Mouse (Mus musculus) midbrain, embryonic 11.5 days (tissue): ENCODE data around the gene Trpm8. TPM values are rescaled to one million over a fixed set of nuclear protein-coding genes. Genes with fewer than 3 reads are reported as not detected.
A peak's percentile ranks its signal among the peaks of the same experiment; 100 is the strongest.

Source experiments
- ATAC-seq: fragments of 200-750 bp; cut with Nextera tagmentation; 2 replicates; pipeline ENCODE4 v1.8.0; 2017; ENCODE audit warnings: moderate TSS enrichment, moderate library complexity; ENCODE audit not compliant: low FRiP score
- DNase-seq: peaks from one replicate; pipeline ENCODE4 v3.0.0; 2015; ENCODE audit warnings: low spot score; ENCODE audit errors: missing footprints
- H3K27ac ChIP-seq: fragments of 300-500 bp; sonication (generic); 2 replicates; pipeline ENCODE4 v1.5.1; 2014; ENCODE audit warnings: low read depth, low read length
- H3K27me3 ChIP-seq: fragments of 300-500 bp; sonication (generic); 2 replicates; pipeline ENCODE4 v1.6.1; 2014; ENCODE audit warnings: mild to moderate bottlenecking, low read length, moderate library complexity, mixed read lengths; ENCODE audit not compliant: control insufficient read depth, insufficient read depth
- H3K36me3 ChIP-seq: fragments of 300-500 bp; sonication (generic); 2 replicates; pipeline ENCODE4 v1.6.1; 2014; ENCODE audit warnings: mild to moderate bottlenecking, low read length, moderate library complexity, mixed read lengths; ENCODE audit not compliant: control insufficient read depth, insufficient read depth
- H3K4me1 ChIP-seq: fragments of 300-500 bp; sonication (generic); 2 replicates; pipeline ENCODE4 v1.6.1; 2014; ENCODE audit warnings: low read length; ENCODE audit not compliant: control insufficient read depth, insufficient read depth
- H3K4me2 ChIP-seq: fragments of 300-500 bp; sonication (generic); 2 replicates; pipeline ENCODE4 v1.6.1; 2014; ENCODE audit warnings: mild to moderate bottlenecking, moderate library complexity
- H3K4me3 ChIP-seq: fragments of 300-500 bp; sonication (generic); 2 replicates; pipeline ENCODE4 v1.5.1; 2014; ENCODE audit warnings: low read depth, low read length
- H3K9ac ChIP-seq: fragments of 300-500 bp; sonication (generic); 2 replicates; pipeline ENCODE4 v1.6.1; 2014; ENCODE audit warnings: low read length
- H3K9me3 ChIP-seq: fragments of 300-500 bp; sonication (generic); 2 replicates; pipeline ENCODE4 v1.6.1; 2016; ENCODE audit warnings: low read length; ENCODE audit not compliant: control insufficient read depth
- WGBS: fragments of 180-500 bp; shearing (Covaris S2); extraction: QIAGEN DNeasy Blood & Tissue Kit; methylation state at CpG from one replicate; pipeline ENCODE4 v1.1.7; 2014; 5-methylcytosine and 5-hydroxymethylcytosine counted together
- polyA plus RNA-seq: library from polyadenylated mRNA; unstranded; fragments of >200 nt; fragmentation: Nextera tagmentation; extraction: Ambion mirVana; gene quantifications from 2 replicates; pipeline ENCODE4 v1.2.1, GENCODE M21; 2014

The Trpm8 gene
- polyA plus RNA-seq, 1 experiment from 2014 or later: not detected

GRCm38 (mm10) chr1:88298686-88299528 is 21.4 kb downstream of the Trpm8 start:
- peaks cover 76% of the 10 kb centered on the region for H3K9me3 ChIP-seq
- H3K27me3 ChIP-seq: no peaks in the 10 kb centered on the region
- ATAC-seq (no peak), DNase-seq (peak; percentile 77)
- no peaks in the 10 kb centered on the region for H3K36me3 ChIP-seq
- no peak overlapping the region for H3K4me3 ChIP-seq
- H3K4me1 ChIP-seq: no peaks in the 10 kb centered on the region
- H3K27ac ChIP-seq: no peak overlapping the region
- H3K4me2 ChIP-seq: no peak overlapping the region
- 68% methylated on average over 4 of the region's 4 CpGs for WGBS
- H3K9ac ChIP-seq: no peak overlapping the region

- DNase-seq (no peak), ATAC-seq (no peak)
- no peaks in the 10 kb centered on the region for H3K36me3 ChIP-seq
- H3K9ac ChIP-seq: no peak overlapping the region
- H3K9me3 ChIP-seq: peaks cover 78% of the 10 kb centered on the region
- H3K4me1 ChIP-seq: no peaks in the 10 kb centered on the region
- no peak overlapping the region for H3K4me3 ChIP-seq
- 81% methylated on average over 2 of the region's 2 CpGs for WGBS
- no peaks in the 10 kb centered on the region for H3K27me3 ChIP-seq
- no peak overlapping the region for H3K27ac ChIP-seq
- H3K4me2 ChIP-seq: no peak overlapping the region
Measured at GRCm38 (mm10) chr1:88299529-88299945, 22.1 kb downstream of the Trpm8 start.

DNA sequence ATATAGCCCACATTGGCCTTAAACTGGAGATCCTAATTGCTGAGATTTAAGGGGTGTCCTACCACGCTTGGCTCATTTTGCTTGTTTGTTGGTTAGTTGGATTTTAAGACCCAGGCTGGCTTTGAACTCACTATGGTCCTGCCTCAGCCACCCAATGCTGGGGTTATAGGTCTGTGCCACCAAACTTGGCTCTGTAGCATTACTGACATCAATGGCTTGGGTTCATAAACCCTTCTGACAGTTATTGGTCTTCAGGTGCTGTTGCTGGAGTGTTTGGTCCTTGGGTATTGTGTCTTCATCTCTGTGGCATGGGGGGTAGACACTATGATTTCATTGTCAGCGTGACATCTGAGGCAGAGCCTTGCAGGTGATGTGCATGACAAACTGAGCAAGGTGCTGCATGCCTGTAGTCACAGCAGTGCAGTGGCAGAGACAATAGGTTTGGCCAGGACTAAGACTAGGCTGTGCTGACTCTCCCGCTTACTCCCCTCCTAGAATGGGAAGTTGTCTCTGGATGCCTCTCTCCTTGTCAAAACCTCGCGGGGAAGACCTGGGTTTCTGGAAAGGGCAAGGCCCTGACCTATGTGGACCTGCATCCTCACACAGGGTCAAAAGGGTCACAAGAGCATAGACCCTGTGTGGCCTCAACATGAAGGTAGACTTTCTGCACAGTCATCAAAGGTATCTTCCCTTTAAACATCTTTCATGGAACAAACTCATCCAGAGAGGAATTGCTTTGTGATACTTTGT is 23.0 kb downstream of the Trpm8 start:
- Histone ChIP-seq H3K27ac (no peak overlapping the region), H3K4me3 (no peak overlapping the region), H3K36me3 (no peaks in the 10 kb centered on the region), H3K4me2 (no peak overlapping the region), H3K27me3 (no peaks in the 10 kb centered on the region), H3K4me1 (no peaks in the 10 kb centered on the region), H3K9ac (no peak overlapping the region), H3K9me3 (peaks cover 83% of the 10 kb centered on the region)
- ATAC-seq (peak; percentile 17; the same call in 1 of the 2 replicates), DNase-seq (peak; percentile 74)
- WGBS: 48% methylated on average over 5 of the region's 5 CpGs

- Histone ChIP-seq H3K27me3 (no peaks in the 10 kb centered on the region), H3K9me3 (peaks cover 82% of the 10 kb centered on the region), H3K4me2 (no peak overlapping the region), H3K27ac (no peak overlapping the region), H3K9ac (no peak overlapping the region), H3K36me3 (no peaks in the 10 kb centered on the region), H3K4me1 (no peaks in the 10 kb centered on the region), H3K4me3 (no peak overlapping the region)
- 71% methylated on average over 9 of the region's 9 CpGs for WGBS
- ATAC-seq: 0 out of 2 replicates have a peak, but pooled peaks have one; percentile 3
- peak; percentile 84 for DNase-seq
Measured at GRCm38 (mm10) chr1:88301121-88302014, 23.9 kb downstream of the Trpm8 start.

DNA sequence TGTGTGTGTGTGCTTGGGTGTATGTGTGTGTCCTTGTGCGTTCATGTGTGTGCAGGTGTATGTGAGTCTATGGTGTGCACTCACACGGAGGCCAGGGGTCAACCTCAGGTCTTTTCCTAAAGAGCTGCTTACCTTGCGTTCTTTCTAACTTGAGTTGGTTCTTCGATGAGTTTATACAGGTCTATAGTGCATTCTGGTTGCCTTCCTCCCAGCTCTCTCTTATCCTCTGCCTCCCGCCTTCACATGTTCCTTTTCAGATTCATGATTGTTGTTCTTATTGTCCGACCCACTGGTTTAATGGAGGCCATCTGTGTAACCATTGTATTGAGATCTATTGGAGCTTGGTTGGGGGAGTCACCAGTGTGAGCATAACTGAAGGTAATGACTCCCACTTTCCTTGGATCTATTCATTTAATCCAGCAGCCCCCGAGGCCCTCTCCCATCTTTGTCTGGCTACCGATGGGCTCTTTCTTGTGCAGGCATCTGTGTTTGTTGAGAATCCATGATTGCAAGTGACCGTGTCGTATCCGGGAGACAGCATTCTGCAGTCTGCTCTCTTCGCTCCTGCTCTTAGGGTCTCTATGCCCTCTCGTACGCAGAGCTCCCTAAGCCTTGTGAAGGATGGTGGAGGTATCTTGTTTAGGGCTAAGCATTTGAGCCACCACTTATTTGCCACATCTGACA is 24.7 kb downstream of the Trpm8 start:
- Histone ChIP-seq H3K36me3 (no peaks in the 10 kb centered on the region), H3K4me3 (no peak overlapping the region), H3K27me3 (no peaks in the 10 kb centered on the region), H3K27ac (no peak overlapping the region), H3K9ac (no peak overlapping the region), H3K9me3 (peaks cover 91% of the 10 kb centered on the region), H3K4me2 (no peak overlapping the region), H3K4me1 (no peaks in the 10 kb centered on the region)
- ATAC-seq: 0 out of 2 replicates have a peak, but pooled peaks have one; percentile 7
- WGBS: 65% methylated on average over 14 of the region's 14 CpGs
- peak; percentile 80 for DNase-seq

DNA sequence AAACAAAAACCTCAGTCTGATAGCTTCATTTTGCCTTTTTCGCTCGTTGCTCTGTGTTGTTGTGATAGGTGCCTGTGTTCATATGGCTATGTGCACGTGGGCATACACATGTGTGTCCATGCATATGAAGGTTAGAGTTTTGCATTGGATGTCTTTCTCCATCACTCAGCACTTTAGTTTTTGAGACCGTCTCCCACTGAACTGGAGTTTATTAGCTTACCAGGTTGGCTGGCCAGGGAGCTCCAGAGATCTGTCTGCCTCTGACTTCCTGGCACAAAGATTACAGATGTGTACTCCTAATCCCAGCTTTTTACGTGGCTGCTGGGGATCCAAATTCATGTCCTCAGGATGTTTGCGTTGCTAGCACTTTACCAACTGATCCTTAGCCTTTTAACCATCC is 26.3 kb downstream of the Trpm8 start:
- no peaks in the 10 kb centered on the region for H3K4me1 ChIP-seq
- H3K9me3 ChIP-seq: peaks cover 89% of the 10 kb centered on the region
- no peak for ATAC-seq
- peak; percentile 75 for DNase-seq
- no peaks in the 10 kb centered on the region for H3K36me3 ChIP-seq
- H3K4me3 ChIP-seq: no peak overlapping the region
- H3K4me2 ChIP-seq: no peak overlapping the region
- 65% methylated on average over 6 of the region's 6 CpGs for WGBS
- H3K9ac ChIP-seq: no peak overlapping the region
- H3K27me3 ChIP-seq: no peaks in the 10 kb centered on the region
- no peak overlapping the region for H3K27ac ChIP-seq

GRCm38 (mm10) chr1:88304261-88304985 is 27.0 kb downstream of the Trpm8 start:
- Histone ChIP-seq H3K9me3 (peaks cover 87% of the 10 kb centered on the region), H3K36me3 (no peaks in the 10 kb centered on the region), H3K27me3 (no peaks in the 10 kb centered on the region), H3K27ac (no peak overlapping the region), H3K4me2 (no peak overlapping the region), H3K9ac (no peak overlapping the region), H3K4me1 (no peaks in the 10 kb centered on the region), H3K4me3 (no peak overlapping the region)
- 62% methylated on average over 8 of the region's 8 CpGs for WGBS
- ATAC-seq (no peak), DNase-seq (peak; percentile 72)
